Mouse (Mus musculus) left cerebral cortex, postnatal 36 days (tissue): ENCODE measurements around the gene Coro2b. TPM values are rescaled to one million over a fixed set of nuclear protein-coding genes. Genes with fewer than 3 reads are reported as not detected.

Experiments used
- DNase-seq, 2 experiments: peaks; one replicate each; pipeline ENCODE4 v3.0.0; 2021 to 2022; ENCODE audit warnings: low spot score in 2 of 2, mixed read lengths in 1 of 2
- intact Hi-C: fragments of 180-260 bp; cut with DNase I; formaldehyde crosslinking; loops from one replicate; pipeline ENCODE4 v1.15.1; 2025
- total RNA-seq, 2 experiments: library from RNA; stranded (reverse); gene quantifications; 2 replicates each; pipeline ENCODE4 v1.2.3; 2021

Coro2b gene
- total RNA-seq, 2 experiments from 2014 or later, result 171 to 177 TPM

DNA sequence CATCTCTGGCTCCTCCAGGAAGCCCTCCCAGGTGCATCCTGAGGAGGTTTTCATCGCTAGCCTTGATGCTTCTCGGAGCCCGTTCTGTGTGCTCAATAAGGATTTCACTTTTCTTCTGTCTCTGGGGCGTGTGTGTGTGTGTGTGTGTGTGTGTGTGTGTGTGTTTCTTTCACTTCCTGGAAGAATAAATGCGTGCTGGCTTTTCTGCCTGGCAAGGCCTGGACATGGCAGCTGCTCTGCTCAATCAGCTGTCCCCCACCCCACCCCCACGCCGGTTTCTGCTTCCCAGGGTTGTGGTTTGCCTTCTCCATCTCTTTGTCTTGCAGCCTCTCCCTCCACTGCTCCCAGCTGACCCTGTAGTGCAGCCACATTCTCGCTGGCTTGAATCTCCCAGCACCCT lies 4.3 kb upstream of the Coro2b start:
- intact Hi-C loops, result no loop called here
- DNase-seq, result no peak

DNA sequence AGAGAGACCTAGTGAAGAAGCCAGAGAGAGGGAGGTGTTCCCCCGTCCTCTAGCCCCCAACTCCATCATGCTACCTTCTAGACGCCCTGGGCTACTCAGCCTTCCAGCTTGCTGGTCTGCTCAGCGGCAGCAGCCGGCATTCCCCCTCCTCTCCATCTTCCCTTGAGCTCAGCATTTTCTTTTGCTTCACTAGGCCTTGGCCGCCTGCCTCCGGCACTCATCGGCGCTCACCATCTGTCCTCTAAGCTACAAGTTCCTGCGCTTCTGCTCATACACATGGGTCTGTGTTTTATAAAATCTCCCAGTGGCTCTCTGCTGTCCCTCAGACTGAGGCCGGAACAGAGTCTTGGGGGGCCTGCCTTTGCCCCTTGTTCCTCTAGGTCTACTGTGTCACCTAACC lies 3.9 kb upstream of the Coro2b start:
- intact Hi-C loops, result no loop called here
- DNase-seq, result peak; percentile 82 to 86

- DNase-seq, result no peak
- intact Hi-C loops, result no loop called here
Observed at GRCm38 (mm10) chr9:62540166-62540565, 3.3 kb upstream of the Coro2b start.

- intact Hi-C loops, result no loop called here
- no peak for DNase-seq
Observed at GRCm38 (mm10) chr9:62539251-62539711, 2.4 kb upstream of the Coro2b start.

GRCm38 (mm10) chr9:62537941-62538340 lies 1.1 kb upstream of the Coro2b start:
- no peak for DNase-seq
- intact Hi-C loops, result no loop called here

- peak; percentile 59 to 62 for DNase-seq
- intact Hi-C loops, result no loop called here
Observed at GRCm38 (mm10) chr9:62536119-62536654, 657 bp downstream of the Coro2b start.

DNA sequence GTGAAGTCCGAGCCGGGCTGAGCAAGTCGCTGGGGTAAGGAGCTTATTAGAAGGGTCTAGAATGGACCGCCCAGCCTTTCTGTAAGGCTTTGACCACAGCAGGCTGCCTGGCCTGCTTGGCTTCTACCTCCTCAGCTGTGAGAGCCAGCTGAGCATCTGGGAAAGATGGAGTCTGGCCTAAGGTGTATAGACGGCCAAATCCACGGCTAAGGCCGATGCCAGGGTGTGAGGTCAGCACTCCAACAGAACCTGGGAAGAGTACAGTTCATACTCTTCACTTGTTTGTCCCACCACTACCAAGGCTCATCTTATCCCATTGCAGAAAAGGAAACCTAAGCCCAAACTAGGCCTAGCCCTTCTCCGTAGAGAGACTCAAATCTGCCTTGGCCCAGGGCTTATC lies 1.3 kb downstream of the Coro2b start:
- no peak for DNase-seq
- intact Hi-C loops, result no loop called here

- intact Hi-C loops, result no loop called here
- DNase-seq, result no peak
Observed at GRCm38 (mm10) chr9:62534691-62535090, 2.2 kb downstream of the Coro2b start.

DNA sequence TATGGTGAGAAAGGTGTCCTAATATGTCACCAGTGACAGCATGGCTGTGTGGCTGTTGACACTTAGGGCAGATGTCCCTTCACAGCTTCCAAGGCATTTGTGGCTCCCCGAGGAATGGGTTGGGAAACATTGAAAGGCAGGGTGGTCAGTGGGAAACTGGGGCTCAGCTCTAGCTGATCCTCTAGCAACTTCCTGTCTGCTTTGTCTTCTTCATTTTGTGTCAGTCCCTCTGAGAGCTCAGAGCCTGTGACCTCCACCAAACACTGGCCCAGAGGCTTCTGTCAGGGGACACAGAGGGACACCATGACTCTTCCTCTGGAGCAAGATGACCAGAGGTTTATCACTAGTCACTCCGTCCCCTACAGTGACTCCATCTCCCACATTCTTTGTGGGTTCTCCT lies 2.7 kb downstream of the Coro2b start:
- no peak for DNase-seq
- intact Hi-C loops, result no loop called here

GRCm38 (mm10) chr9:62532876-62533275 lies 4.0 kb downstream of the Coro2b start:
- no peak for DNase-seq
- intact Hi-C loops, result no loop called here

- no peak for DNase-seq
Observed at GRCm38 (mm10) chr9:62531459-62532275, 5.2 kb downstream of the Coro2b start.

DNA sequence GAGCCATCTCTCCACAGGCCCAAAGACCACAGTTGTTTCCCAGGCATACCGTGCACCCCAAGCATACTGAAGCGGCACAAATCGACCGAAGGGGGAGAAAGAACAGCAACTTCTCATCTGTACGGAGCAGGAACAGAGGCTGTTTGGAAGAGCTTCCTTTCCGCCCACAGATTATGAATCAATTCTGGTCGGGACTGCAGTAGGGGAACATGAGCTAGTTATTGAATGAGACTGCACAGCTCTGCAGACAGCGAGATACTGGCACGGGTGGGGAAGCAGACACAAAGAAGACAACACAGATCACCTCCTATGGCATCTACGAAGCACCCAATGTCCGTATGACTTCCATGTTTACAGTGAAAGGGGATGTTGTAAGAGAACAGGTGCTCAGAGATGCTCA lies 8.3 kb downstream of the Coro2b start:
- intact Hi-C loops, result no loop called here
- no peak for DNase-seq

More at GRCm38 (mm10) chr9:62531459-62532275, 5.2 kb downstream of the Coro2b start:
- intact Hi-C loops, result no loop called here

- intact Hi-C loops, result no loop called here
- DNase-seq, result no peak
Observed at GRCm38 (mm10) chr9:62526858-62527257, 10.0 kb downstream of the Coro2b start.

DNA sequence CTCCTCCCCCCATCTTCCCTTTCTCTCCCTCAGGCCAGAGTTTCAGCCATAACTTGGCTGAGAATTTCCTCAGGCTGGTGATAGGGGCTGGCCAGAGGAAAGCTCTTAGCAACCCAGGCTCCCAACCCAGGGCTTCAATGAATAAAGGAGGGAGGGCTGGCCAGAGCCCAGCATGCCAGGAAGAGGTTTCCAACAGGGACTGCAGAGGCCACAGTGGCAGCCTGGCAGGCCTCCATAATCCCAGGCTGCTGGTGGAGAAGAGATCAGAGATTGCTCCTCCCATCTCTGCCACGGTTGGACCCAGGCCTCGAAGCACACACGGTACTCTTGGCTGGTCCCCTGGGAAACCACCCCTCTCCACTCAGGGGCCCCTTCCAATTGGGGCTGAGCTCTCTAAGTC lies 10.4 kb downstream of the Coro2b start:
- intact Hi-C loops, result no loop called here
- no peak for DNase-seq

GRCm38 (mm10) chr9:62524761-62525308 lies 12.0 kb downstream of the Coro2b start:
- DNase-seq, result no peak
- intact Hi-C loops, result no loop called here

GRCm38 (mm10) chr9:62522791-62523471 lies 13.9 kb downstream of the Coro2b start:
- intact Hi-C loops, result no loop called here

GRCm38 (mm10) chr9:62522211-62522610 lies 14.6 kb downstream of the Coro2b start:
- no peak for DNase-seq

More at GRCm38 (mm10) chr9:62522791-62523471, 13.9 kb downstream of the Coro2b start:
- DNase-seq, result no peak

DNA sequence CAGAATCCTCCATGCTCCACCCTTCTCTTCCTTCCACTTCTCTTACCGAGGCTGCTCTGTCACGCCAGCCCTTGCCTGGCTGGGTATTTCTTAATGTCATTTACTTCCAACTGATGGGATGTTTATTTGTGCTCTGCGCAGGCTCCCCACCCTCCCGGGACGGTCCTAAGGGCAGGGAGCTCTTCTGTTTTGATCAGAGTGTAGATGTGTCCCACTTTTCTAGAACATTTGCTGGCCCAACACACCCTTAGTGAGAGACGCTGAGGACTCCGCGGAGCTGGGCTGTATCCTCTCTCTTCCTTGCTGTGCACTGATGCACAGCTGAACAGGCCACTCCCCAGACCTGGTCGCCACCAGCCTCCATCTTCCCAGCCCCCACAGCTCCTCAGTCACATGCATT lies 15.3 kb downstream of the Coro2b start:
- intact Hi-C loops, result no loop called here
- no peak for DNase-seq

More at GRCm38 (mm10) chr9:62522211-62522610, 14.6 kb downstream of the Coro2b start:
- intact Hi-C loops, result no loop called here

GRCm38 (mm10) chr9:62520933-62521332 lies 15.9 kb downstream of the Coro2b start:
- intact Hi-C loops, result no loop called here
- DNase-seq, result no peak

- intact Hi-C loops, result no loop called here
Observed at GRCm38 (mm10) chr9:62519787-62520503, 16.9 kb downstream of the Coro2b start.

More at GRCm38 (mm10) chr9:62519787-62520503, 16.9 kb downstream of the Coro2b start:
- no peak for DNase-seq
